ENCODE assay signal across 8 mouse cellular contexts in genomic region chr16:33683206-33684161, GRCm38 (mm10). TPM values are rescaled to one million over a fixed set of nuclear protein-coding genes. Genes with fewer than 3 reads are reported as not detected.
DNase-seq lines count a peak whose midpoint lies in the region; ATAC-seq and TF ChIP-seq lines count a peak whose summit lies in the region.

No protein-coding gene starts in this region.

- no peak for TF ChIP-seq EP300 in heart, adult 2 months (IDR thresholded peaks at IDR 0.05; ENCODE audit: insufficient read depth, low read depth, low read length)

- H3K27ac ChIP-seq in heart, adult 2 months, result peak overlapping the region; percentile 98
- peak overlapping the region; percentile 26; the same call in 1 of the 2 replicates for H3K27ac ChIP-seq in forebrain, embryonic 11.5 days (ENCODE audit: low read depth, low read length)
- peak overlapping the region; percentile 79 for H3K27ac ChIP-seq in intestine, embryonic 16.5 days (ENCODE audit: low read length)

- H3K4me1 ChIP-seq in heart, adult 2 months (ENCODE audit: control insufficient read depth, insufficient read depth, low read length), result peaks cover 22% of the 10 kb centered on the region
- peaks cover 49% of the 10 kb centered on the region for H3K4me1 ChIP-seq in E14TG2a.4 (replicated peaks; ENCODE audit: low read depth, low read length)
- H3K4me1 ChIP-seq in forebrain, embryonic 11.5 days (replicated peaks; ENCODE audit: control insufficient read depth, insufficient read depth, low read length), result peaks cover 22% of the 10 kb centered on the region
- H3K4me1 ChIP-seq in intestine, embryonic 16.5 days (ENCODE audit: control insufficient read depth, insufficient read depth, low read length), result peaks cover 20% of the 10 kb centered on the region

- ATAC-seq in forebrain, embryonic 11.5 days (replicated peaks; ENCODE audit: low FRiP score), result 0 out of 2 replicates have a peak, but pooled peaks have one; percentile 6
- ATAC-seq in intestine, embryonic 16.5 days, result peak; percentile 53; the same call in 1 of the 2 replicates

- peaks cover 3% of the 10 kb centered on the region for H3K36me3 ChIP-seq in heart, adult 2 months (ENCODE audit: control insufficient read depth, insufficient read depth, low read length)
- no peaks in the 10 kb centered on the region for H3K36me3 ChIP-seq in E14TG2a.4 (ENCODE audit: insufficient read depth, low read length)
- no peaks in the 10 kb centered on the region; the same call in 1 of the 2 replicates for H3K36me3 ChIP-seq in forebrain, embryonic 11.5 days (ENCODE audit: control insufficient read depth, insufficient read depth, low read length)
- no peaks in the 10 kb centered on the region for H3K36me3 ChIP-seq in intestine, embryonic 16.5 days (ENCODE audit: control insufficient read depth, insufficient read depth, low read length)

- no peak for TF ChIP-seq POLR2A in heart, adult 2 months (IDR thresholded peaks at IDR 0.05; ENCODE audit: insufficient read depth, low read depth, low read length)

- H3K4me3 ChIP-seq in heart, adult 2 months, result peak overlapping the region; percentile 91
- peak overlapping the region; percentile 86 for H3K4me3 ChIP-seq in E14TG2a.4 (replicated peaks; ENCODE audit: low read length)
- peak overlapping the region; percentile 97 for H3K4me3 ChIP-seq in forebrain, embryonic 11.5 days (ENCODE audit: low read depth, low read length)
- peak overlapping the region; percentile 88 for H3K4me3 ChIP-seq in intestine, embryonic 16.5 days (ENCODE audit: low read length)

- intact Hi-C loops in heart, adult 2 months (cut with DNase I), result no loop called here
- intact Hi-C loops in heart, postnatal 25 days (cut with DNase I), result loop anchor here (2.0 kb wide), 1 partner anchor 101 kb away; no protein-coding TSS in a partner anchor

- no peaks in the 10 kb centered on the region for H3K27me3 ChIP-seq in heart, adult 2 months (ENCODE audit: control insufficient read depth, insufficient read depth, low read length)
- peaks cover 70% of the 10 kb centered on the region for H3K27me3 ChIP-seq in E14TG2a.4 (ENCODE audit: insufficient read depth, low read length)
- H3K27me3 ChIP-seq in forebrain, embryonic 11.5 days (ENCODE audit: control insufficient read depth, insufficient read depth, low read length), result no peaks in the 10 kb centered on the region
- H3K27me3 ChIP-seq in intestine, embryonic 16.5 days (replicated peaks; ENCODE audit: control insufficient read depth, insufficient read depth, low read length), result no peaks in the 10 kb centered on the region

- no peaks in the 10 kb centered on the region for H3K9me3 ChIP-seq in E14TG2a.4 (ENCODE audit: low read length)
- H3K9me3 ChIP-seq in forebrain, embryonic 11.5 days (ENCODE audit: control insufficient read depth, low read length), result no peaks in the 10 kb centered on the region
- H3K9me3 ChIP-seq in intestine, embryonic 16.5 days (ENCODE audit: control insufficient read depth, low read length), result no peaks in the 10 kb centered on the region

- peak in 1 of 2 experiments; percentile 37 for DNase-seq in heart, adult 2 months
- DNase-seq in heart, postnatal 25 days (ENCODE audit: low spot score), result no peak
- DNase-seq in forebrain, embryonic 11.5 days (ENCODE audit: low spot score), result no peak
- DNase-seq in skeletal muscle tissue, adult 2 months (ENCODE audit: low read depth, low spot score), result peak; percentile 81
- no peak for DNase-seq in natural killer cell, adult 2 months (ENCODE audit: low spot score in 2 of 2)
- no peak for DNase-seq in adrenal gland, postnatal 4 days (ENCODE audit: low spot score in 2 of 2)

- TF ChIP-seq CTCF in heart, adult 2 months (IDR thresholded peaks at IDR 0.05), result no peak
- no peak for TF ChIP-seq CTCF in E14TG2a.4 (conservative IDR thresholded peaks at IDR 0.05; ENCODE audit: low read length)

- WGBS in heart, adult 2 months, result 59% methylated on average over 13 of the region's 13 CpGs
- WGBS in forebrain, embryonic 11.5 days, result 64% methylated on average over 13 of the region's 13 CpGs
- 67% methylated on average over 13 of the region's 13 CpGs for WGBS in intestine, embryonic 16.5 days

- H3K9ac ChIP-seq in heart, adult 2 months (ENCODE audit: low read depth, low read length), result peak overlapping the region; percentile 100
- peak overlapping the region; percentile 97; the same call in 1 of the 2 replicates for H3K9ac ChIP-seq in forebrain, embryonic 11.5 days (ENCODE audit: low read length)
- peak overlapping the region; percentile 92 for H3K9ac ChIP-seq in intestine, embryonic 16.5 days (ENCODE audit: low read depth, low read length)

- peak overlapping the region; percentile 81 for H3K4me2 ChIP-seq in forebrain, embryonic 11.5 days (ENCODE audit: low read depth, low read length, severe bottlenecking)
- peak overlapping the region; percentile 97 for H3K4me2 ChIP-seq in intestine, embryonic 16.5 days (ENCODE audit: low read depth, low read length)

- H3K79me2 ChIP-seq in heart, adult 2 months (replicated peaks; ENCODE audit: control insufficient read depth, insufficient read depth, low read length), result peaks cover 1% of the 10 kb centered on the region; the same call in 1 of the 2 replicates

RNA-seq across cellular contexts. Expression of gene Heg1, which starts 0.7 kb away (rescaled TPM):
- 100 to 1,000 TPM; 126 to 148 TPM for total RNA-seq in heart, adult 2 months (2021)
- polyA plus RNA-seq in heart, adult 2 months (2012; rRNA removed), result 60.6 and 123 TPM in 2 replicates
- 100 to 1,000 TPM; 155 to 170 TPM for total RNA-seq in heart, postnatal 25 days (2021)
- polyA plus RNA-seq in forebrain, embryonic 11.5 days (2014; fragmentation: Nextera tagmentation; extraction: Ambion mirVana), result 39.8 and 43.9 TPM in 2 replicates
- polyA plus RNA-seq in intestine, embryonic 16.5 days (2015; fragmentation: Nextera tagmentation; extraction: Ambion mirVana), result 10.2 and 12.9 TPM in 2 replicates
- 10 to 100 TPM; 81.5 to 84.5 TPM for total RNA-seq in adrenal gland, postnatal 4 days (2021)

Comparison
In these comparisons a context has a peak if more than half of its experiments do, and no peak if none do; other contexts are left out.
1. H3K27ac ChIP-seq: peak in every context shown above with its lines; median percentile 98 in heart, adult 2 months; 79 in intestine, embryonic 16.5 days; 26 in forebrain, embryonic 11.5 days.